Mouse (Mus musculus) kidney, adult 2 months (tissue): Measurements from ENCODE around the gene Enpp1.
A peak's percentile ranks its signal among the peaks of the same experiment; 100 is the strongest.

Experiments used
- CTCF ChIP-seq: fragments of 200-500 bp; conservative IDR thresholded peaks from 2 replicates; pipeline ENCODE4 v1.5.1; 2011; ENCODE audit warnings: low read depth, mild to moderate bottlenecking, control low read depth, low read length, moderate library complexity, mixed read lengths; ENCODE audit not compliant: insufficient read depth, insufficient read length
- POLR2A ChIP-seq: fragments of 200-500 bp; IDR thresholded peaks from one replicate; pipeline ENCODE4 v1.6.1; 2011; ENCODE audit warnings: low read depth, low read length, control low read depth

DNA sequence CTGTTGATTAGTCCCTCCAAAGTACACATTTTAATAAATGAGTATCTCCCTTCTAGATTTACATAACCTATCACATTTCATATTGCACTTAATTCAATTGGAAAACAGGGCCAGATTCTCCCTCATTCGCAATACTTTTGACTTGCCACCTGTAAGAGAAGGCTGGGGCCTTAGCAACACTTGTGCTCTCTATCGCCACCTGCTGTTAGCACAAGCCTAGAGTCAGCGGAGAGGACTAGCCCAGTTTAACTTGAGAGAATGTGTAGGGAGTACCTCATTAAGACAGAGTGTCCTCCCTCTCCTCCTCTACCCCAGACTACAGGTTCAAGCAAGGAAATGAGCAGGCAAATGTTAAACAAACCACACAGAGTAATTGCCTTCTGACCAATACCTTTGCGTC lies 120.8 kb downstream of the Enpp1 start:
- TF ChIP-seq CTCF (peak; percentile 99; the same call in 1 of the 2 replicates), POLR2A (no peak)
